Mouse (Mus musculus) thymus, adult 2 months (tissue): ENCODE measurements around the gene Ankrd31. TPM values are rescaled to one million over a fixed set of nuclear protein-coding genes. Genes with fewer than 3 reads are reported as not detected.

Source experiments
- DNase-seq: peaks from one replicate; pipeline ENCODE4 v3.0.0; 2021
- H3K27ac ChIP-seq: fragments of 200-500 bp; 2 replicates; pipeline ENCODE4 v1.5.1; 2012; ENCODE audit warnings: low read length, control low read depth; ENCODE audit not compliant: control insufficient read depth, insufficient read depth
- H3K27me3 ChIP-seq: fragments of 200-500 bp; 2 replicates; pipeline ENCODE4 v1.6.1; 2012; ENCODE audit warnings: mild to moderate bottlenecking, low read length, moderate library complexity, mixed read lengths; ENCODE audit not compliant: control insufficient read depth, insufficient read depth
- H3K36me3 ChIP-seq: fragments of 200-500 bp; 2 replicates; pipeline ENCODE4 v1.6.1; 2012; ENCODE audit warnings: mild to moderate bottlenecking, low read length, moderate library complexity; ENCODE audit not compliant: control insufficient read depth, insufficient read depth
- H3K4me1 ChIP-seq: fragments of 200-500 bp; replicated peaks from 2 replicates; pipeline ENCODE4 v1.6.1; 2012; ENCODE audit warnings: low read length; ENCODE audit not compliant: control insufficient read depth, insufficient read depth
- H3K4me3 ChIP-seq: fragments of 200-500 bp; 2 replicates; pipeline ENCODE4 v1.5.1; 2012; ENCODE audit warnings: mild to moderate bottlenecking, low read length, control low read depth, moderate library complexity; ENCODE audit not compliant: control insufficient read depth, insufficient read depth
- CTCF ChIP-seq: fragments of 200-500 bp; IDR thresholded peaks from 2 replicates; pipeline ENCODE4 v1.5.1; 2012; ENCODE audit warnings: mild to moderate bottlenecking, control low read depth, low read length, moderate library complexity, borderline replicate concordance; ENCODE audit not compliant: control insufficient read depth, poor library complexity, insufficient read depth; ENCODE audit errors: extremely low read depth
- POLR2A ChIP-seq: fragments of 200-500 bp; IDR thresholded peaks from 2 replicates; pipeline ENCODE4 v1.6.1; 2012; ENCODE audit warnings: mild to moderate bottlenecking, low read length, control low read depth, moderate library complexity; ENCODE audit not compliant: control insufficient read depth, poor library complexity, insufficient read depth; ENCODE audit errors: extremely low read depth
- WGBS: fragments of 180-500 bp; shearing (Covaris S2); methylation state at CpG from one replicate; pipeline ENCODE4 v1.1.7; 2018; 5-methylcytosine and 5-hydroxymethylcytosine counted together
- polyA plus RNA-seq: library from polyadenylated mRNA; depleted of rRNA; stranded (reverse); fragments of >200 nt; gene quantifications from 2 replicates; pipeline ENCODE4 v1.2.3, GENCODE M21; 2012

The Ankrd31 gene
- polyA plus RNA-seq, 1 experiment: not detected

DNA sequence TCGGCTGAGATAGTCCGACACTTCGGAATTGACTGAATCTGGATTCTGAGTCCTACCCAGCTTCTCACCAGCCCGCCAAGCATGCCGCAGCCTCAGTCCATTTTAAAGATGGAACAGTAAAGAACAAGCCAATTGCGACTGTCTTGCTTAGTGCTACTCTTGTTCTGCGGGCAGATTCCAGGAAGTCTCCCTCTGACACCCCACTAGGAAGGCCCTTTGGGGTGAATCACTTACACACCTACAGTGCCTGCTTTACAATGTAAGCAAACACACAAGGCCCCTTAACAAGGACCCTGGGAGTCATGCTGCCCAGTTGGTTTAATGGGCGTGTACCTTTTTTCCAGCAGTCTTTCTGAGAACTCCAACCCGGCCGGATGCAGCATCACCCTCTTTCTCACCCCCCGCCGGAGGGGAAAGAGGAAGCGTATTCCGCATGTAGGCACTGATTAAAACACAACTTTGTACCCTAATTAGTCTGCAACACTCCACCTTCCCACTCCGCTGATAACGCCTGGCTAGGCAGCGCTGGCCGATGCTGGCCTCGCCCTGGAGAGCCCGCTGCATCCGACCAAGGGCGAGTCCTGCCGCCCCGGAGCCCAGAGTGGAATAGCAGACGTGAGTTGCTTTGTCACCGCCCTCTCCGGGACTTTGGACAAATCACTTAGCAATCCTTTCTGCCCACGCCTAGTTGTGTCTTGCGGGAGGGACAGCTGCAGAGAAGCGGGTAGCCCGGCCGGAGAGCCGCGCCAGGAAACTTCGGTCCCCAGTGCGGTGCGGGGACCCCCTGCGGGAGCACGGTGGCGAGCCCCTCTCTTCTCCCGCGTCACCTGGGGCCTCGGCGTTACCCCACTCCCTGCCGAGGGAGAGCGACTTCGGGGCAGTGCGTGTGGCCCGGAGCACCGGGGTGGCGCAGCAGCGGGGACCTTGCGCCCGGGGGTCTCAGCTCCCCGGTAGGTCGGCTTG lies 176.2 kb downstream of the Ankrd31 start, which contains the start of gene Gcnt4:
Gcnt4 (plus strand) TSS at position 691 of the 963 bp plus-strand sequence.
- Histone ChIP-seq H3K27me3 (peaks cover 9% of the 10 kb centered on the region; the same call in 1 of the 2 replicates), H3K4me1 (peaks cover 8% of the 10 kb centered on the region; the same call in 1 of the 2 replicates), H3K27ac (no peak within 1 kb of the TSS), H3K36me3 (no peaks in the 10 kb centered on the region), H3K4me3 (peak within 1 kb of the TSS; percentile 94)
- TF ChIP-seq CTCF (no peak), POLR2A (no peak)
- DNase-seq: peak; percentile 34
- WGBS: 10% methylated on average over 56 of the region's 56 CpGs

DNA sequence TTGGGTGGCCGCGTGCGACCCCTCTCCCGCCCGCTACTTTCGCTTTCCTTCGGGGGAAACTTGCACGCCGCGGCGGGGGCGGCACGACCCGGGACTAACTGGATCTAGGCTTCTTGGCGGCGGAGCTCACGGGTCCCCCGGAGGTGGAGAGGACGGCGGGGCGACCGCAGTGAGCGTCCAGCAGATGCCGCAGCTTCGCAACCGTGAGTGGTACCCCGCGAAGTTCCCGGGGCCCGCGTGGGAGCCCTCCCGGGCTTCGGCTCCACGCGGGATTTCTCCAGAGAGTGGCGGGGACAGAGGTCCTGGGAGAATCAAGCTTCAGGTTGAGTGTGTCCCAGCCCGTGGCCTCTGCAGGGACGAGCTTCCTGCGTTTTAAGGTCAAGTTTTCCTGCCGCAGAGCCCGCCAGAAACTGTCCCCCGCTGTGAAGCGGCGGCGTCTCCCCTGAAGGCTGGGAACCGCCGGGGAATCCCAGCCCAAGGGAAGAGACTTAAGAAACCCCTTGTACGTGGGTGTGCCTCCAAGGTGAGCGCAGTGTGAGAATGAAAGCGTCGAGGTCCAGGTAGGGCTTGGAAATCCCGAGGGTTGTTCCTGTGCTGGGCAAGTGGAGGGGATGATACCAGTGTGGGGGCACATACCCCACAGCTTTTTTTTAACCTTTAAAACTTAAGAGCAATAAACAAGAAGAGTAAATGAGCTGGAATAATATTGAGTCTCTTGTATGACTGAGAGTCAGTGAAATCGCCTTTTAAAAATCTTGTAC lies 177.1 kb downstream of the Ankrd31 start:
- Histone ChIP-seq H3K4me1 (peaks cover 8% of the 10 kb centered on the region; the same call in 1 of the 2 replicates), H3K27ac (no peak overlapping the region), H3K36me3 (no peaks in the 10 kb centered on the region), H3K27me3 (peaks cover 9% of the 10 kb centered on the region; the same call in 1 of the 2 replicates), H3K4me3 (peak overlapping the region; percentile 94)
- 5% methylated on average over 53 of the region's 53 CpGs for WGBS
- no peak for DNase-seq
- no peak for TF ChIP-seq POLR2A
- TF ChIP-seq CTCF: no peak

DNA sequence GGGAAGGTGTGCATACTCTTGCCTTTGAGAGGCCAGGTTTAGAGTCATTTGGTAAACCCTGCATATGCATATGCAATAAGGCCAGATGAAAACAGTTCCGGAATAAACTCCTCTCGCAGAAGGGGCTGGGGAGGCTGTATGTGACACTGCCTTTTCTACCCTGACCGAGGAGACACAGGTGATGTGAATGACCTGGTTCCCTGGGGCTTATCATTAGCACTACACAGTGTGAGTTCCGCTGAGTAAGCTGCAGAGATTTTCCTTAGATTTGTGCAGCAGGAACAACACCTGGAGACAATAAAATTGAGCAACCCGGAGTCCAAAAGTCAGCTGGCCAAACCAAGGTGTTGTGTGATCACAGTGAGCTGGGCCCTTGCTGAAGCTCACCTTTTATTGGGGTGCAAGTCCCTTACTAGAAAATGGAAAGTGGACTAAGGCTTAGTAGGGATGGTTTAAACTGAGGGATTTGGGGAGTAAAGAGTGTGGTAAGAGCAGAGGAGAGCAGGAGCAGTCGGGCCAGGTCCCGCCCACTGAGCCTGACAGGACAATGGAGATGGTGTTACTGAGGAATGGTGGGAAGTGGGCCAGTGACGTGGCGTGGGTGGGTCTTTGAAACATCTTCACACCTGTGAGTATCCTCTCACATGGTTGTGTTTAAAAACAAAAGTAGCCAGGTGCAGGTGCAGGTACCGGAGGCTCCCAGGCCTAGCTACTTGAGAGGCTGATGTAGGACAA lies 178.1 kb downstream of the Ankrd31 start:
- 92% methylated on average over 10 of the region's 10 CpGs for WGBS
- DNase-seq: no peak
- no peak overlapping the region for H3K27ac ChIP-seq

DNA sequence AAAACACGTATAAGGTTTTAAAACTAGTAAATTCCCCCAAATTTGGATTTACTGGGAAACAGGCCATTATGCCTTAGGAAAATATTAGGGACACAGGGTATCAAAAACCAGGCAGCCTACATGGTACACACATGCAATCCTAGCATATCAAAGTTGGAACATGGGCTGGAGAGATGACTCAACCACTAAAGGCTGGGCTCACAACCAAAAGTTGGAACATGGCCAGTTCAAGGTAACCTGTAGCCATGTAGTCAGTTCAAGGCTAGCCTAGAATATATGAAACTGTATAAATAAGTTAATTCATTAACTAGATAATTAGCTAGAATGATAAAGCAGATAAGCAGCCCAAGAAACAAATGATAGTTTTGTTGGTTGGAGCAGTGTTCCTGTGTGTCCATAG lies 179.7 kb downstream of the Ankrd31 start:
- H3K36me3 ChIP-seq: no peaks in the 10 kb centered on the region
- H3K27ac ChIP-seq: no peak overlapping the region
- peaks cover 8% of the 10 kb centered on the region; the same call in 1 of the 2 replicates for H3K4me1 ChIP-seq
- no peak overlapping the region for H3K4me3 ChIP-seq
- peaks cover 9% of the 10 kb centered on the region; the same call in 1 of the 2 replicates for H3K27me3 ChIP-seq
- 98% methylated on average over 1 of the region's 1 CpGs for WGBS
- DNase-seq: no peak
- TF ChIP-seq CTCF (no peak), POLR2A (no peak)

More for the DNA sequence above, 178.1 kb downstream of the Ankrd31 start:
- Histone ChIP-seq H3K4me3 (no peak overlapping the region), H3K36me3 (no peaks in the 10 kb centered on the region), H3K27me3 (peaks cover 9% of the 10 kb centered on the region; the same call in 1 of the 2 replicates), H3K4me1 (peaks cover 8% of the 10 kb centered on the region; the same call in 1 of the 2 replicates)
- TF ChIP-seq POLR2A (no peak), CTCF (no peak)

DNA sequence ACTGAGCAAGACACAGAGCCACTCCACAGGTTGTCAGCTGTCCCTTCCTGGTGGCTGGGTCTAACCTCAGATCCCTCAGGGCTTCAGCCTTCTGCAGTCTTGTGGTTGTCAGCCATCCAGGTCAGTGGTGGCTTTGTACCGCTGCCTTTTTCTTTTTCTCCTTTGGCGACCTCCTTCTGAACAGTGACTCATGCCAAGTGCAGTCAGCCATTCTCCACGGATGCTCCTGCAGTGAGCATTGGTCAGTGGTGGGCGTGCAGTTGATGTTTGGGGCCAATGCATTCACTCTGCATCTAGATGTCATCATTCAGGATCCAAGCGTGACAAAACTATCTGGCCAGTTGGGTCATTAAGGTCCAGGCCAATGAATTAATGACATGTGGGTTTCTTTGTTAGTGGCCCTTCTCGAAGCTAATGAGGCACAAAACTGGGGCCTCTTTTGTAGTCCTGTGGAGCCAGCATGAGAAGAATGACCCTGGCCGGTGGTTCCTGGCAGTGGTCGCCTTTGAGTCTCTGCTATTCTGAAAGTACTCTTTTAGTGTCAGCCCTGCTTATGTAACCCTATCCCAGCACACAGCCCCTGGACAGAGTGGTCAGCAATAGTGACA lies 180.5 kb downstream of the Ankrd31 start:
- Histone ChIP-seq H3K4me1 (peaks cover 8% of the 10 kb centered on the region; the same call in 1 of the 2 replicates), H3K27me3 (peaks cover 9% of the 10 kb centered on the region; the same call in 1 of the 2 replicates), H3K4me3 (no peak overlapping the region), H3K36me3 (no peaks in the 10 kb centered on the region), H3K27ac (no peak overlapping the region)
- 65% methylated on average over 8 of the region's 8 CpGs for WGBS
- no peak for DNase-seq
- no peak for TF ChIP-seq POLR2A
- TF ChIP-seq CTCF: no peak

DNA sequence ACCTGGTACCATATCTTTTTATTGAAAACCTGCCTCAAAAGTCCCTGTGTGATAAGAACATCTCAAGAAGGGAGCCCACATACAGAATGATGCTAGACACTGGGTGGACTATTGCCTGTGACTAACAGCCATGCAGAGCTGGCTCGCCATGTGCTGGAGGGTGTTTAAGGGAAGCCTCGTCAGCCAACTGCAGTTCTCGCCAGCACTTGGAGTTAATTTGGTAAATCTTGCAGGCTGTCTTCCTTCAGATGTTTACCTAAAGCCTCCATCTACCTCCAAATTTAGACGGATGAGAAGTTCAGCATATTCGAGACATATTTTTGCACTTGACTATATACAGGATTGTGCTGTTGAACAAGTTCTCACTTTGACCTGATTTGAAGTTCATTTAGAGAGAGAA lies 184.7 kb downstream of the Ankrd31 start:
- DNase-seq: no peak
- Histone ChIP-seq H3K4me1 (no peaks in the 10 kb centered on the region), H3K36me3 (no peaks in the 10 kb centered on the region), H3K4me3 (no peak overlapping the region), H3K27me3 (no peaks in the 10 kb centered on the region), H3K27ac (no peak overlapping the region)
- TF ChIP-seq POLR2A: no peak
- no peak for TF ChIP-seq CTCF
- WGBS: 89% methylated on average over 5 of the region's 5 CpGs
